Mouse (Mus musculus) right cerebral cortex, postnatal 36 days (tissue): ENCODE results near the gene Il17rc.
A peak's percentile ranks its signal among the peaks of the same experiment; 100 is the strongest.

ENCODE experiments used
- DNase-seq, 2 experiments: peaks; one replicate each; pipeline ENCODE4 v3.0.0; 2022; ENCODE audit warnings: low spot score in 2 of 2, mixed read lengths in 1 of 2

Gene Il17rc

GRCm38 (mm10) chr6:113455007-113455406, 16.2 kb upstream of the Il17rc start:
- no peak for DNase-seq

DNA sequence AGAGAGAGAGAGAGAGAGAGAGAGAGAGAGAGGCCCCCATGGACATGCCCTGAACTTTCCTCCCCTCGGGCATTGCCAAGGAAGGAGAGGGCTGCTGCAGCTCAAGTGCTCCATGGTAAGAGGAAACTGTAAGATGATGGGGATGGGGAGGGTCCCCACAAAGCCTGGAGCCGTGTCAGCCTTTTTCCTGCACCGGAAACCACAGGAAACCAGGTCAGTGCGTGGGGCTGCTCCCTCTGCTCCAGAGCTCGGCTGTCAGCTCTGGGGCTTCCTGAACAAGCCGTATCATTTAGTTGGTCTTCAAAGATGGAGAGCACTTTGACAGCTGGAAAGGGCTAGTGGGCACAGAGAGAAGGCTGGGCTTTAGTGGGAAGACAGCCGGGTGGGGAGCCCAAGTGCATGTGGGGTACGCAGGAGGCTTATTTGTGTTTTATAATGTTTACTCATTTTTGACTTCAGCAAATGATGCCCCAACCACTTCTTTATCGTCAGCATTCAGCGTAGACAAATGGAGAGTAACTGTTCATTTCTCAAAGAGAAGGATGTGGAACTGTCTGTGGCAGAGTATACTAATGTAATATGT, 13.2 kb upstream of the Il17rc start, which contains the start of gene Il17re:
TSS of gene Il17re (plus strand) at position 533 of the 583 bp plus-strand sequence.
- DNase-seq, result no peak

DNA sequence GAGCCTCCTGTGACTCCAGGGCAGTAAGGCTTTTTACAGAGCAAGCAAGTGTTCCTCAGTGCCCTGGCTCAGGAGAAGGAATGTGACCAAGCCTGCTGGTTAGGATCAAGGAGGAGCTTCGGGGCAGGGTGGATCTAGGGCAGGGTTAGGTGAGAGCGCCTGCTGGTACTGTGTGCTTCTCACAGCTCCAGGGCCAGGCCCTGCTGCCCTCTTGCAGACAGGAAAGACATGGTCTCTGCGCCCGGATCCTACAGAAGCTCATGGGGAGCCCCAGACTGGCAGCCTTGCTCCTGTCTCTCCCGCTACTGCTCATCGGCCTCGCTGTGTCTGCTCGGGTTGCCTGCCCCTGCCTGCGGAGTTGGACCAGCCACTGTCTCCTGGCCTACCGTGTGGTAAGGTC, 12.6 kb upstream of the Il17rc start:
- no peak for DNase-seq

DNA sequence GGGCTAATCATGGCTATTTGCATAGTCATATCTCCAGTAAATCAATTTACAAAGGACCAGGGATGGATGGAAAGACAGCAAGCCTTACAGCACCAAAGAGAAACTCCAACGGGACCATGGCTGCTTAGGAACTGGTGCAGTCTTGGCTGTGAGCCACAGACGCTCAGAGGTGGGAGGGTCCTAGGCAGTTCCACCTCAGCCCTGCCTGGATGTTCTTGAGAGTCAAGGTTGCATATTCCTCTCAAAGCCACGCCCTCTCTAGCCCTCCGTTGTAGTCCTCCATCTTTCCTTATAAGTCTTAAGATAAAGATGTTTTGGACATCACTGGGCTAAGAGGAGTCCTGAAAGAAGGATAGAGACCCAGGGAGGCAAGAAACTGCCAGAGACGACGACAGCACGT, 7.2 kb upstream of the Il17rc start:
- DNase-seq, result no peak

DNA sequence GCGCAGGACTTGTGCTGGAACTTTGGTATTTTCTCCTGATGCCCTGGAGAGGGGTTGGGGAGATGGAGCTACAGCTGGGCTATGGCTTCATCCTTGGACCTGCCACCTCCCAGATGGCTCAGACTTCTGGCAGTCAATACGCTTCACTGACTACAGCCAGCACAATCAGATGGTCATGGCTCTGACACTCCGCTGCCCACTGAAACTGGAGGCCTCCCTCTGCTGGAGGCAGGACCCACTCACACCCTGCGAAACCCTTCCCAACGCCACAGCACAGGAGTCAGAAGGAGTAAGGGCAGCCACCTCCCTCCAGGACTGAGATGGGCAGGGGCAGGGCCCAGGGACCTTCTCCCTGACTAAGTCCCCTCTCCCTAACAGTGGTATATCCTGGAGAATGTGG, 5.6 kb upstream of the Il17rc start:
- no peak for DNase-seq

- no peak for DNase-seq
Observed at GRCm38 (mm10) chr6:113468512-113468911, 2.7 kb upstream of the Il17rc start.

- no peak for DNase-seq
Observed at GRCm38 (mm10) chr6:113469021-113469420, 2.2 kb upstream of the Il17rc start.

DNA sequence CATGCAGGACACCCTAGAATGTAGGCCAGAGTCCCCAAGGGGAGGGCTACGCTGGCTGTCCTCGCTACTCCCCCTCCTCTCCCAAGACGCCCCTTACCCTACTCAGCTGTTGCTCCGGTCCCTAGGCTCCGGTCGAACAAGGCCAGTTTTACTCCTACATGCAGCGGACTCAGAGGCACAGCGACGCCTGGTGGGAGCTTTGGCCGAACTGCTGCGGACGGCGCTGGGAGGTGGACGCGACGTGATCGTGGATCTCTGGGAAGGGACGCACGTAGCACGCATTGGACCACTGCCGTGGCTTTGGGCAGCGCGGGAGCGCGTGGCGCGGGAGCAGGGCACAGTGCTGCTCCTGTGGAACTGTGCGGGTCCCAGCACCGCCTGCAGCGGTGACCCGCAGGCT, 1.8 kb upstream of the Il17rc start:
- no peak for DNase-seq

- no peak for DNase-seq
Observed at GRCm38 (mm10) chr6:113472061-113472460, 834 bp downstream of the Il17rc start.

DNA sequence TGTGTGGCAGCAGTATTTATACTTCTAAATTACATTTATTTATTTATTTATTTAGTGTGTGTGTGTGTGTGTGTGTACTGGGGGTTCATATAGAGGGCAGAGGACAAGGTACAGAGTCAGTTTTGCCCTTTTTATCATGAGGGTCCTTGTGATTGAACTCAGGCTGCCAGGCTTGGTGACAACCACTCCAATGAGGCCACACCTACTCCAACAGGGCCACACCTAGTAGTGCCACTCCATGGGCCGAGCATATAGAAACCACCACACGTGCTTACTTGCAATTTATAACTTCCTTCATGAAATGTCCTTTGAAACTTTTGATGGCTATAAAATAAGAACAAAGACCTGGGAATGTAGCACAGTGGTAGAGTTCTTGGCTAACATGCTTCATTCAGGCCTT, 2.0 kb downstream of the Il17rc start:
- DNase-seq, result no peak

DNA sequence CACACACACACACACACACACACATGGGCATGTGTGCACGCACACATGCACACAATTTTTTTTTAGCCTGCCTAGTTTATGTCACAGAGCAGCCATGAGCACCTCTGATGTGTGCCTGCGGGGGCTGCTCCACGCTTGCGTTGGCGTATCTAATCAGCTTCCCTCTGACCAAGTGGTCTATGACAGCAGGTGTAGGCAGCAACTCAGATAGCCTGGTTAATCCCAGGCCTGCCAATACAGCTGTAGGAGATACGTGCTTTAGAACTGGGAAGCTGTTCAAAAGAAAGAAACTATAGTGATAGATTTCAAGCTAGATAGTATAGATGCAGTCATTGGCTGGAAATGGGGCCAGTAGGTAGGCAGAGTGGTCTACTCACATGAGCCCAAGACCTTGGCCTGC, 2.5 kb downstream of the Il17rc start:
- DNase-seq, result no peak

GRCm38 (mm10) chr6:113477353-113477752, 6.1 kb downstream of the Il17rc start:
- DNase-seq, result no peak

- DNase-seq, result no peak
Observed at GRCm38 (mm10) chr6:113478906-113479305, 7.7 kb downstream of the Il17rc start.

GRCm38 (mm10) chr6:113480555-113481373, 9.5 kb downstream of the Il17rc start:
- DNase-seq, result no peak

GRCm38 (mm10) chr6:113482477-113483099, 11.4 kb downstream of the Il17rc start:
- no peak for DNase-seq

DNA sequence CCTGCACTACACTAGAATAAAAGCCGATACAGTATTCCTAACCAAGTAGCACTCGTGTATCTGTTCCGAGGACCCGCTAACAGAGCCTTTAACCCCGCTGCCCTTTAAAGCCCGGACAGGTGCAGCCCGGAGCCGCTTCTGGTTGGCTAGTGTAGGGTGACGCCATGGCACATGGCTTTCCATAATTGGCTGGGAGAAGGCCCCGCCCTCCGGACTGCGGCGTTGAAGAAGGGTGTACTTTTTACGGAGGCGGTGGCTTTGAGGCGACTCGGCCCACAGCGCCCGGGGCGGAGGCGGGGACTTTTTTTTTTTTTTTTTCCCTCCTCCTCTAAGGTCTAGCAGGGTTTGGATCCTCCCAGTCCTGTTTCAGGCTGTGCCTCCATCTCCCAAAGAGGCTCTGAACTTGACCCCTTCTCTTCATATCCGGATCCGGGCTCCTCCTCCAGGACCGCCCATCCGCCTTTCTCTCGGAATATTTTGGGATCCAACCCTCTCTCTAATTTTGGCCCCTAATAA, 11.9 kb downstream of the Il17rc start, which contains the start of gene Creld1:
TSS of gene Creld1 (plus strand) at position 198 of the 516 bp plus-strand sequence.
- peak; percentile 94 for DNase-seq

DNA sequence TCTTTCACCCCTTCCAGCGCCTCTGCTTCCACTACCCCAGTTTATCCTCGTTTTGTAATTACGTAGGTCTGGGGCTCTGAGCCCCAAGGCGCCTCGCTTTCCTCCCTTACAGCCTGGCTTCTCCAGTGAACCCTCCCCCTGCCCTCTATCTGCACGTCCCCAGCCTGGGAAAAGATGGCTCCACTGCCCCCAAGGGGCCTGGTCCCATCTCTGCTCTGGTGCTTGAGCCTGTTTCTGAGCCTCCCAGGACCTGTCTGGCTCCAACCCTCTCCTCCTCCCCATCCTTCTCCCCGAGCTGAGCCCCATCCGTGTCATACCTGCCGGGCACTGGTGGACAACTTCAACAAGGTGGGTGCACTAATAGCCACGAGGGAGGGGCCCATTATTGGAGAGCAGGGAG, 12.5 kb downstream of the Il17rc start:
- DNase-seq, result no peak

- no peak for DNase-seq
Observed at GRCm38 (mm10) chr6:113487125-113487576, 15.9 kb downstream of the Il17rc start.

- no peak for DNase-seq
Observed at GRCm38 (mm10) chr6:113489410-113489809, 18.2 kb downstream of the Il17rc start.

- peak; percentile 65 to 73 for DNase-seq
Observed at GRCm38 (mm10) chr6:113492101-113492864, 21.1 kb downstream of the Il17rc start.

- DNase-seq, result peak in 1 of 2 experiments; percentile 47
Observed at GRCm38 (mm10) chr6:113494258-113494788, 23.1 kb downstream of the Il17rc start.
